Mouse (Mus musculus) kidney, adult 18-20 months (tissue): ENCODE measurements at regions not wholly inside any gene's neighbourhood (a gene's known extent, or its start where the extent isn't known, plus 50 kb on each side); places are given as distances from the start of the nearest gene placed in this dataset.

Experiments
- DNase-seq: peaks from one replicate; pipeline ENCODE4 v3.0.0; 2021

DNA sequence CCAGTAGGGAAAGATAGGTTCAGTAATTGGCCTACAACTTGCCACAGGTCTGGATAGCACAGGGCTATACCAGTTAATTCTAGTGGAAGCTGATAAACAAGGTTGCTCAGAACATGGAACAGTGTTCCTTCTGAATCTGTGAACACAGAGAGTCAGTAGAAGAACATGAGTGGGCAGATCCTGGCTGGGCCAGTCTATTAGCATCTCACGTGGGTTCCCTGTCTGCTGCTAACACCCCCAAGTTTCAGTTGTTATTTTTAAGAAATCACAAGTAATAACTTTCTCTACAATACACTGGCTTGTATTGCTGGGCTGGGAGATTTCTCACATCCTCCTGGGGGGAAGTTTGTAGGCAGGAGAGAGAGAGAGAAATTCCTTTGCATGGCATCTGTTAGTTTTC is 369.0 kb upstream of the Pbx1 start:
- DNase-seq, result no peak

DNA sequence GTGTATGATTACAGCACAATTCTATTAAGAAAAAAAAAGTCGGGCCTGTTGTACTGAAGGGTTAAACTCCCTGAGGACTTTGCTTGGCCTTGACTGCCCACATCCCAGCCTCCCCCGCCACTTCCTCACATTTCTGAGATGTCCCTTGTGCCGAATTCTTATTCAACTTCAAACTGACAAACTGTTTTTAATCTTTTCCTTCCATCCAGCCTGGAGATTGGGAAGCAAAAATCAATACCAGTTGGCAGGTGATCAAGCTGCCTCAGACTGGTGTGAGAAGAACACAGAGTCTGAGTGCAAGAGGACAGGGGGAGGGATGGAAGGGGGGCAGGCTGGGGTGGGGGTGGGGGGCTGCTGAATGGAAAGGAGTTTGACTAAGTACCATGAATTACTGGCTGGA is 354.7 kb upstream of the Pbx1 start:
- DNase-seq, result no peak

- no peak for DNase-seq
Observed at GRCm38 (mm10) chr1:168783851-168784250, 351.8 kb upstream of the Pbx1 start.

DNA sequence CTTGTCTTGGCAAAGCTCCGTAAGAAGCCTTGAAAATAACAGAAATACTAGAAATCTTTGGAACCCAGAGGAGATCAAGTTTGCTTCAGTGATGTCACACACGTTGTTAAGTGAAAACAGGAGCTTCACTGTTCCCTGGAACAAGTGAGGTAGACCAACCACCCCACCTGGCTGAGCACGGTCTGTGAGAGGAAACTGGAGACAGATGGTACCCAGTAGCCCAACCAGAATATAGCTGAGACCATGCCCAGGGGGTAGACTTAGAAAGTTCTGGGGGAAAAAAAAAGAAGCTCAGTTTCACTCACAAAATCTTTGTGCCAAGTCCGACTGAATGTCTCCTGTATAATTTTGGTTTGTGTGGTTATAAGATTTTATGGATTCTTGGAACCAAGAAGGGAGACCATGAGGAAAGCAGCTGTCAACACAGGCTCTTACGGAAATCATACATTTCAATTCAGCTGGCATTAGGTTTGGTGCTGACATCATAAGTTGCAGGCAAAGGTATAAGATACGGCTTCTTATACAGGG is 332.4 kb upstream of the Pbx1 start:
- no peak for DNase-seq

DNA sequence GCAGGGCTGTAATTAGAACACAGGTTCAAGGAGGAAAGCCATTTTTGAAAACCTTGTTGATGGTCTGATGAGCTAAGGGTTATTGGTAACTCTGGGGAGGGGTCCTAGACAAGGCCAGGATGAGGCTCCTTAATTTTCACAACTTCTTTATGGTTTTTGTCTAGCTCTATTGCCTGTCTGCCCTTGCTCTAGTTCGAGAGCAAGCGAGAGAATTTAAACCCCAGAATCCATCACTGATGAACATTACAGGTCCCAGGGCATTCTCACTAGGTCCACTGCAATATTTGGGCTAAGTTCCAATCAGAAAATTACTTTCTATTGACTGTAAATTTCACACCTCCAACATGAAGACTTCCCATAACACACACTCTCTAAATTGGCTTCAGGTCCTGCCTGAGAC is 329.0 kb upstream of the Pbx1 start:
- no peak for DNase-seq

GRCm38 (mm10) chr1:168760239-168760638 is 328.2 kb upstream of the Pbx1 start:
- no peak for DNase-seq

GRCm38 (mm10) chr1:168758835-168759234 is 326.8 kb upstream of the Pbx1 start:
- no peak for DNase-seq

DNA sequence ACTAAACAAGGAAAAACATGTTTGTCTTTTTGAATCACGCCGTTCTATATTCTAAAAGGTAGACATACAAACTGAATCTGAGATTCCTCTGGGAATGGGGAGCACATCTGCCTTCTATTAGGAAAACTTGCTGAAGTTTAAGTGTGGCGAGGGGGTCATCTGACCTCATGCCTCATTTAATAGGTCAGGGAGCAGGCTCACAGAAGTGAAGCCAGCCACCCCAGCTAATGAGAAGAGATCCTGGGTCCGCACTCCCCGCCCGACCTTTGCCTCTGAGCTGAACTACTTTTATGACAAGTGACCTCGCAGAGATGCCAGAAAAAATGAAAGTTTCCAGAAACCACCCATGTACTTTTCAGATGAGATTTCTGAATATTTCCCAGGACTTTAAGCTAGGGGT is 322.1 kb upstream of the Pbx1 start:
- DNase-seq, result peak; percentile 3

DNA sequence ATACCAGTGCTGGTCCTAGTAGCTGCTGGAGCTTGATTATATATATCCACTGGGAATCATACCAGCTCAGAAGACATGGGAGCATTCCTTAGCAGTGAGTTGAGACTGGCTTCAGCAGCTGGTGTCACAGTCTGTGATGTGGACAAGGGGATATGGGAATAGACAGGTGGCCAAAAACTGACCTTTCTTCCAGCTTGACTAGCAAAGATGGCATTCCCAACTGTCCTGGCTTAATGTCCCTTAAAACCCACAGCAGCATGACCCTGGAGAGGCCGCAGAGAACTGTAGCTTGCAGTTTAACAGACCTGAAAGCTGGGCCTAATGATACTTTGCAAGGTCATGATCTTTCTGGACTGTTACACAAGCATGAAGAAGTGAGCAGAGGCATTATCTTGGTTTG is 311.4 kb upstream of the Pbx1 start:
- DNase-seq, result no peak

DNA sequence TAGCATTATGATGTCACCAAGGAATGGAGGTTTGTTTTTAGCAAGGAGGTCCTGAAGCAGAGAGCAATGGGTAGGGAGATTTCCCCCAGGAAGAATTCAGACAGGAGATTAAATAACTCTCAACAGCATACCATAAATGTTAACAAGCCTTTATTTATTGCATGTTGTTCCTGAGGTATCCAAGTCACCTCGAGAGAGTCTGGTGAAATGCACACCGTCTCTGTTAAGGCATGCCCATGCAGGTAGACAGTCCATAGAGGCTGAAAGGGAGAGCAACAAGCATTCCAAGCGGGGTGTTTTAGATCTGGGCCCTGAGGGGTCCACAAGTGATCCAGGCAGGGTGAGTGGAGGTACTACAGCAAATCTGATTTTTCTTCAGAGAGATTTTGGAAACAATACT is 305.9 kb upstream of the Pbx1 start:
- no peak for DNase-seq

- no peak for DNase-seq
Observed at GRCm38 (mm10) chr1:168737277-168737863, 305.3 kb upstream of the Pbx1 start.

DNA sequence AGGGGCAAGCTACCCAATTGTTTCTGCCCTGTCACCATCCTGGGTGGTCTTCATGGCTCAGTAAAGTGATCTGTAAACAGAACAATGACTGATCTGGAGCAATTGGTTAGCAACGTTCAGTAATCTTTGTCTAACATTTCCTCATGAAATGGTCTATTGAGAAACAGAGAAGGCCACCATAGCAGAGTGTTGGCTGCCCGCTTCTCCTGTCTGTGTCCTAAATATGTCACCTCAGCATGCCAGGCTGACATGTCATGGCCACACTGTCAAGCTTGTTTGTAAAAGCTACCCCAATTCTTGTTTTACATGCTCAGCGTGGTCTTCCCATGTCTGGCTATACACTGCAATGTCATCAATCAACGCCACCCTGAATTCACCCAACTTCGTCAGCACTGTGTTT is 301.0 kb upstream of the Pbx1 start:
- no peak for DNase-seq

GRCm38 (mm10) chr1:168709836-168710235 is 277.8 kb upstream of the Pbx1 start:
- DNase-seq, result peak; percentile 5

DNA sequence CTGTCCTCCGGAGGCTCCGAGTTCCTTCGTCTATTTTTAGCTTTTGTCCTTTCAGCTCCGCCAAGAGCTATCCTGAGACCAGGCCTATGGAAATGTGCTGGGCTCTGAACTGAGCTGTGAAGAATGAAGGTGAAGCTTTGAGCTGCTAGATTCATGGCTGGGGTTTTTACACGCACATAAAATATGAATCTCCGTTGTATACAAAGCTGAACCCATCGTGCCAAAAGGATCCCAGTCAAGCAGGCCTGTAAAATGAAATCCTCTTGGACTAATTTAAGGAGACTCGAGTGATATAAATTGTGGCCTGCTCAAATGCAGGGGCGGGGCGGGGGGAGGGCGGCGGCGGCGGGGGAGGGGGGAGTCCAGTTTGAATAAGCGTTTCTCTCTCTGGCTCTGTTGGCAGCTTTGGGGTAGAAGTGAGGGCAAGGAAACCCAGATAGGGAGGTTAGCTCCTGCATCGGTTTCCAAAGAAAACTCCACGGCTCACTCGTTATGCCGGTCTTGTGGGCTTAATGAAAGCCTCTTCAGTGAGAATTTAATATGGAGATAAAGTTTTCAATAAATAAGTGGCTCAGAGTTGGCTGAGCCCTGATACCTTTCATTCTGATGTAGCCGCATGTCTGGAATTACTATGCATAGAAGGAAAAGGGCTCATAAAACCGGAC is 277.1 kb upstream of the Pbx1 start:
- peak; percentile 37 for DNase-seq

DNA sequence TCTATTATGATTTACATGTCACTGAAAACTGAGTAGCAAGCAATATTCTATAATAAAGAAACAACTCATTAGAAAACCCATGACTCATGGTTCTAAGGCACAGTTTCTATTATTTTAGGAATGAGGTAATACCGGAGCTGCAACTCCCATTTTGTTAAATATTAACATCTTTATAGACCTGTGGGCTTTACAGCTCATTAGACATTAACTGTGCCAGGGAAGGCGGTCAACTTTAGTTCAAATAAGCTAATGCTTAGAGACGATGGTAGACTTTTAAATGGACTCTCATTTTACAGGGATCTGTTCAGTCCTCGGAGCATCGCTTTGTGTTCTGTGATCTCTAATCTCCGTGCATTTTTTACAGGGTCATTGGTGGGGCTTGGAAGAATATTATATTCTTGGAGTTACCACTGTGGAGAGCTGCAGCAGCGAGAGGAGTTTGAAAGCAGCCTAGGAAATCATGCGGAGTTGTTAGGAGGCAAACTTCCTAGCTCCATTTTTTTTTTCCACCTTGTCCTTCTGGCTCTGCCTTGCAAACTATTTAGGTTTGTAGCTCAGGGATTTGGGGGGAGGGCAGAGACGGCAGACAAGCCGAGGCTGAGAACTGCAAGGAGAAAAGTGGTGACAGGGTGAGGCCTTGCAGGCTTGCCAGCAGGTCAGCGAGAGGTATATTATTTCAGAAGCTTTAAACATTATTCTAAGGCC is 276.2 kb upstream of the Pbx1 start:
- DNase-seq, result peak; percentile 63

DNA sequence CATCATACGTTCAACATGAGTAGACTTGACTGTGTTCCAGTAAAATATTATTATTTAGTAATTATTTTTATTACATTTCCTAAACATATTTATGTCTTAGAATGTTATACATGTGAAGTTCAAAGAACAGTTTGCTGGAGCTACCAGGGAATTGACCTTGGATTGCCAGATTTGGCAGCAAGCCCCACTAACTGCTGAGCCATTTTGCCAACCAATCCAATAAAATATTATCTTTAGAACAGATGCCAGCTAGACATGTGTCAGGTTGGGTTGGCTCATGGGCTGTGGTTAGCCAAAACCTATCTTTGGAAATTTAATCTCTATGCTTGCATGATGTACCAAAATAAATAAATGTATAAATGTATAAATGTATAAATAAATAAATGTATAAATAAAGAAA is 265.3 kb upstream of the Pbx1 start:
- DNase-seq, result no peak

DNA sequence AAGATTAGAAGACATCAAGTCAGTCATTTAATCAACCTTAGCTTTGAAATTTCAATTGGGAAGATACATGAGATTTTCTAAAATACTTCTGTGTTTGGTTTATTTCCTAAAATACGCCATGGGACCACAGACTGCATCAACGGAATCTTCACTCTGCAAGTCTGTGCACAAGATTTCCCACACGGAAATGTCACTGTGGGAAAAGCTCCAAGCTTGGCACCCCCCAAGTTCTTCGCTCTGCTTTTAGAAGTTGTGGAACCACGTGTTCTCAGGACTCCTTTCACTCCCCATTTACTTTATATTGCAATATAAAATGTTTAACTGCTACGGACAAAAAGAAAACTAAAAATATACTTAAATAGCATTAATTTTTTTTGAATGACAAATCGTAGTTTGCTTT is 254.8 kb upstream of the Pbx1 start:
- no peak for DNase-seq

- DNase-seq, result no peak
Observed at GRCm38 (mm10) chr1:168685147-168685546, 253.1 kb upstream of the Pbx1 start.

DNA sequence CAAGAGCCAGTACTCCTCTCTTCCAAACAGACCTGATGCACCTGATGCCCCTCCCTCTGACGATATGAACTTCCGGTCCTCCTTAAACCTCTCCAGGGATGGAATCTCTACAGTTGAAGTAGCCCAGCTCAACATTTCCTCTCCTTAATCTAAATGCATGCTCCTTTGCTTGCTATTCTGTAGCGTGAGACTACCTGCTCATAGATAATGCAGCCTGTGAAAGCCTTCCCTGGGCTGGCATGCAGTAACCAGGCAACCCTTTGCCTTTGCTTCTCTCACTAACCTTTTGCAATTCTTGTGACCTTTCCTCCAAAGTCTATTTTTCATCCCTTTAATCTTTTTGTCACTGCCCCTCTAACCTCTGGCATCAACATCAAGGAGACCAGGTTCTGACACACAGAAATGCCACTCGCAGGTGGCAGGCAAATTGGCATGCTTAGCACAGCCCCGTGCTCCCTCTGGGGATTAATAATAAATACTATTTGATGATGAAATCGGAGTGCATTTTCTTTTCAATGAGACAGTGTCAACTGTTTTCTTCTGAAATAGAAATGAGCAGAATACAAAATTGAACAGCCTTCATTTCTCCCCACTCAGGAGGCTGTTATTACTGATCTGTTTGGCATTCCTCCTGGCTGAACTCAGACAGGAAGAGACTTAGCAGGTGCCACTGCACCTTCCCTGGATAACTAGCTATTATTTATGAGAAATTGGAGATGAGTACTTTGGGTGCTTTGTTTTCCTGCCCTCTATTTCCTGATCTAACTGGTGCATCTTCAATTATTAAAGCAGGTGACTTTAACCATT is 249.8 kb upstream of the Pbx1 start:
- DNase-seq, result no peak

DNA sequence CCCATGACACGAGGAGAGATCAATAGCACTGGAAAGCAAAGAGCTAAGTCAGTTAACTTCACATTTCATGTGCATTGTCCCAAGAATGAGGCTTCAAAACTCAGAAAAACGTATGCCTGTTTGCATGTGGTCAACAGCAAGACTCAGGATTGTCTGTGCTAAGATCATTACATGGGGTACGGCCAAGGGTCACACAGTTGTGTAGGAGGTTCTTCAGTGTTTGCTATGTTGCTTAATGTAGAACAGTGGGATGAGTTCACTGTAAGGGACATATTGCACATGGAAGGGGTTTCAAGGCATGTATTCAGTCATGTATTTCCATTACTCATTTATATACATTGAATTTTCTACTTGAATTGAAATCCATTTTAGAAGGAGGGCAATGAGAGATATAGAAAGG is 248.6 kb upstream of the Pbx1 start:
- DNase-seq, result no peak

DNA sequence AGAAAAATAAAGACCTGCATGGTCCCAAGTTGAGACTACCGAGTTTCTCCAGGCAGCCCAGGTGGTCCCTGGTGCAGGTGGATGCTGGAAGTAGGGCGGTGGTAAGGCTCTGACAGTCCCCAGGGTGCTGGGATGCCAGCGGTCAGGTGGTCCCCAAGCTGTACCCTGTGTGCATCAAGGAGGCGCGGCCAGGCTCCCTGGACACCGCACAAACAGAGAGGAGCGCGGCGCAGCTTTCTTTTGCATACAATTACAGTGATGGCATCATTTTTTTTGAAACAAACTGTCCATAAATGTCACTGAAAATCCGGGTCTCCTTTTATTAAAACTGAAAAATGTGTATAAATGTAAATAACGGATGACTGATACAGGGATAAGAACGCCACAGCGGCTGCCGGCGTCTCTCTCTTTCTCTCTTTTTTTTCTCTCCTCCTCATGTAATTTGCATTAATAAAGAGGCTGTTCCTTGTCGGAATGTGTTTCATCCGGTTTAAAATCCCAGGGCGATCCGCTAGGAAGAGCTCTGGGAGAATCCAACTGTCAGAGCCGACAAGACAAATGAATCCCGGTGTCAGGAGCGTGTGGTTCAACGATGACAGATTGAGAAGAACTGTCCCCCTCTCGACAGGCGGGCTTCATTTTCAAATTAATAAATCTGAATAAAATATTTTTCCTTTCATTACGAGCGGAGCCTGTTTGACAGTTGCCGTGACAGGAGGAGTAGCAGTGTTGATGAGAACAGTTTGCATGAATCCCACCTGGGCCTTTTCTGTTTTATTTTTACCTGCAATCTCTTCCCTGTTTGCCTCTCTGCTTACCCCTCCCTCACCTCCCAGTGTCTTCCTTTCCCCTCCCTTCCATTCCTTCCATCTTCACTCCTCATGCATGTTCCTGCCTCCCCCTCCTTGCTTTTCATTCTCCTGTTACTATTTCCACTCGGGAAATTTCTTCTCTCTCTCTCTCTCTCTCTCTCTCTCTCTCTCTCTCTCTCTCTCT is 244.6 kb upstream of the Pbx1 start:
- DNase-seq, result no peak

DNA sequence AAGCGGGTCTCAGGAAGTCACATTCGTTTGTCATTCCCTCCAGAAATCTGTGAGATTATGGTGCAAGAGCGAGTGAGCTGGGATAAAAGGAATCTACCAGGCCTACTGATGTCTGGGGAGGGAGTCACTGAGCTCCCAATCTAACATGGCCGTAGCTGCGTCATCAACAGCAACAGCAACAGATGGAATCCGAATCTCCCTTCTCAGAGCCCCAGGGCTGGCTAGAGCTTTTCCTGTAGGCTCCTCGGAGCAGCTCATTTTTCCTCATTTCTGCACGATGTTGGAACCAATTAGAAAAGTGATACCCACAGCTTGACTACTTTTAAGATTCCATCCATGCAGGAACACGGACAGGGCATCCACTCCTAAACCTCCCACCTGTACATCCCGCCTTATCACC is 243.7 kb upstream of the Pbx1 start:
- no peak for DNase-seq
